Mouse (Mus musculus): ENCODE measurements at regions not wholly inside any gene's neighbourhood (a gene's known extent, or its start where the extent isn't known, plus 50 kb on each side); places are given as distances from the start of the nearest gene placed in this dataset.

DNA sequence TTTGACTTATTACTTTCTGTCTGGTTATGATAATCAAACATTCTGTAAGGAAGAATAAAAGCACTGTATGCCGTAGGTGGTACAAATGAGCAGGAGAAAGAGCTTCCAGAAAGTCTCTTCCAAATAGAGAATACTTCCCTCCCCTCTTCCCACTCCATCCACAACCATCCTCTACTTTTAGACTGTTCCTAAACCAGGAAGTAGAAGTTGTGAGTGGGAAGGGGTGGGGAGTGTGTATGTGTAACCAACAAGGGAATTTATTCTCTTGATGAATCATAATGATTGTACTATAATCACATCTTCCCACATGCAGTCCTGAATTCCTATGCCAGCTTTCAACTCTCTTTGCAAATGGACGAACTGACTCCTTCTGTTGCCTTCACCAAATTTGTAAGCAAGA, 181.2 kb upstream of the Chrm2 start:
- H3K9ac ChIP-seq (ENCODE audit: low read length), result no peak overlapping the region
- H3K27ac ChIP-seq (replicated peaks in 1 of 2; ENCODE audit: control insufficient read depth in 1 of 2, insufficient read depth in 1 of 2, low read depth in 2 of 2, low read length in 2 of 2), result no peak overlapping the region
- WGBS, result 76% methylated on average over 2 of the region's 2 CpGs
- no peak overlapping the region for H3K4me3 ChIP-seq (ENCODE audit: control insufficient read depth in 1 of 2, insufficient read depth in 1 of 2, low read depth in 1 of 2, low read length in 2 of 2)
- no peaks in the 10 kb centered on the region for H3K36me3 ChIP-seq (ENCODE audit: control insufficient read depth, insufficient read depth, low read length)
- no peaks in the 10 kb centered on the region for H3K27me3 ChIP-seq (ENCODE audit: control insufficient read depth, insufficient read depth, low read length)
- H3K9me3 ChIP-seq (ENCODE audit: control insufficient read depth, low read length), result no peaks in the 10 kb centered on the region
- no peaks in the 10 kb centered on the region for H3K4me1 ChIP-seq (ENCODE audit: control insufficient read depth in 2 of 2, insufficient read depth in 2 of 2, low read length in 2 of 2)
- no peak for ATAC-seq (ENCODE audit: insufficient number of reproducible peaks, insufficient read depth, low FRiP score, low read depth)
- no peak overlapping the region for H3K4me2 ChIP-seq (ENCODE audit: low read length)

DNA sequence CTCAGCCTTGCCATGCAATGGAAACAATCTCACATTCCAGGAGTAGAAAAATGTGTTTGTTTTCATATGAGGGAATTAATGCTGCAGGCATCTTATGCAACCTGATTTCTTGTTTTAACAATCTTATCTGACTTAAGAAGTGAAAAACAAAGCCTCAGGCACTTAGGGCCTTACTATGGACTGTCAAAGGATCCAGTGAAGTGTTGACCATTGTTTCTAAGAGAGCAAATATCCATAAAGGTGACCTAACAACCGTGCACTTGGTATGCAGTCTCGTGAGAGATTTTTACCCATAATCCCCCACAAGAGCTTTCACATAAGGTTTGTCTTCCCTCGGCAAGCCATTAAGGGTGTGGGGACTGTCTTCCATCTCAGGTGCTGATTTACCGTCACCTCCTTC, 166.6 kb upstream of the Chrm2 start:
- 74% methylated on average over 4 of the region's 4 CpGs for WGBS
- no peaks in the 10 kb centered on the region for H3K4me1 ChIP-seq (ENCODE audit: control insufficient read depth in 2 of 2, insufficient read depth in 2 of 2, low read length in 2 of 2)
- H3K9ac ChIP-seq (ENCODE audit: low read length), result no peak overlapping the region
- no peaks in the 10 kb centered on the region for H3K36me3 ChIP-seq (ENCODE audit: control insufficient read depth, insufficient read depth, low read length)
- no peak overlapping the region for H3K27ac ChIP-seq (replicated peaks in 1 of 2; ENCODE audit: control insufficient read depth in 1 of 2, insufficient read depth in 1 of 2, low read depth in 2 of 2, low read length in 2 of 2)
- no peak overlapping the region for H3K4me2 ChIP-seq (ENCODE audit: low read length)
- H3K9me3 ChIP-seq (ENCODE audit: control insufficient read depth, low read length), result no peaks in the 10 kb centered on the region
- no peak for ATAC-seq (ENCODE audit: insufficient number of reproducible peaks, insufficient read depth, low FRiP score, low read depth)
- H3K4me3 ChIP-seq (ENCODE audit: control insufficient read depth in 1 of 2, insufficient read depth in 1 of 2, low read depth in 1 of 2, low read length in 2 of 2), result no peak overlapping the region
- H3K27me3 ChIP-seq (ENCODE audit: control insufficient read depth, insufficient read depth, low read length), result no peaks in the 10 kb centered on the region

DNA sequence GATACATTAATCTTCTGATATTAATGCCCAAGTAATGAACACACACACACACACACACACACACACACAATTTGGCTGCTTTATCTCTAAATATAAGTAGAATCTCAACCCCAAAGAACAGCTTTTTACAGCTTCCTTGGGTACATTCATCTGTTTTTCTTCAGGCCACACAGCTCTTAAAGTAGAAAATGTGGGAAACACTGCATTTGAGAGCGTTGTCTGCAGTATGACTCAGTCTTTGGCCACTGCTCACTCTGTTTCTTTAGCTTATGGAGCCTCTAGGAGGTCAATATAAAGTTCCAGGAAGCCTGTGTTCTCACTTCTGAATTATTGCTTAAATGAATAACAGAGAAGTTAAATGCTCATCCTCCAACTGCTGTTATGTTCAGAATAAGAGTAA, 153.4 kb upstream of the Chrm2 start:
- H3K27ac ChIP-seq (replicated peaks in 1 of 2; ENCODE audit: control insufficient read depth in 1 of 2, insufficient read depth in 1 of 2, low read depth in 2 of 2, low read length in 2 of 2), result no peak overlapping the region
- no peak overlapping the region for H3K9ac ChIP-seq (ENCODE audit: low read length)
- no peaks in the 10 kb centered on the region for H3K4me1 ChIP-seq (ENCODE audit: control insufficient read depth in 2 of 2, insufficient read depth in 2 of 2, low read length in 2 of 2)
- H3K4me3 ChIP-seq (ENCODE audit: control insufficient read depth in 1 of 2, insufficient read depth in 1 of 2, low read depth in 1 of 2, low read length in 2 of 2), result no peak overlapping the region
- no peak for ATAC-seq (ENCODE audit: insufficient number of reproducible peaks, insufficient read depth, low FRiP score, low read depth)
- 70% methylated on average over 1 of the region's 1 CpGs for whole genome bisulfite sequencing
- H3K36me3 ChIP-seq (ENCODE audit: control insufficient read depth, insufficient read depth, low read length), result no peaks in the 10 kb centered on the region
- H3K27me3 ChIP-seq (ENCODE audit: control insufficient read depth, insufficient read depth, low read length), result no peaks in the 10 kb centered on the region
- no peak overlapping the region for H3K4me2 ChIP-seq (ENCODE audit: low read length)
- no peaks in the 10 kb centered on the region for H3K9me3 ChIP-seq (ENCODE audit: control insufficient read depth, low read length)

DNA sequence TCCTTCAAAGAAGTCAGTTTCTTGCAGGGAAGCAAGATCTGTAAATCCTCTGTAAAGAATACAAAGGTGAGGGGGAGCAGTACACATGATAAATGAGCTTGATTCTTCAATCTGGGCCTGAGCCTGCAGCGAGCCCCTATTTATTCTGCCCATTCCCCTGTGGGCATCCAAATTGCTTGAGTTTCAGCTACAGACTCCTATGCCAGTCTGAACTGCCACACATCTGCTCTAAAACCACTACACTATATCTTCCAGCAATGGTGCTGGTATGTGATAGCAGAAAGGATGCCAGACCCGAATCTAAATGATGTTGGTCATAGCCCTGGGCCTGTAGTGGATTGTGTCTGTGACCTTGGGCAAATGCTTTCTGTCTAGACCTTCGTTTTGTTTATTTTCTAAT, 140.9 kb upstream of the Chrm2 start:
- H3K36me3 ChIP-seq (ENCODE audit: control insufficient read depth, insufficient read depth, low read length), result no peaks in the 10 kb centered on the region
- no peak overlapping the region for H3K4me3 ChIP-seq (ENCODE audit: control insufficient read depth in 1 of 2, insufficient read depth in 1 of 2, low read depth in 1 of 2, low read length in 2 of 2)
- H3K27me3 ChIP-seq (ENCODE audit: control insufficient read depth, insufficient read depth, low read length), result no peaks in the 10 kb centered on the region
- H3K4me2 ChIP-seq (ENCODE audit: low read length), result no peak overlapping the region
- ATAC-seq (ENCODE audit: insufficient number of reproducible peaks, insufficient read depth, low FRiP score, low read depth), result no peak
- no peak overlapping the region for H3K27ac ChIP-seq (replicated peaks in 1 of 2; ENCODE audit: control insufficient read depth in 1 of 2, insufficient read depth in 1 of 2, low read depth in 2 of 2, low read length in 2 of 2)
- WGBS, result 66% methylated on average over 3 of the region's 3 CpGs
- no peak overlapping the region for H3K9ac ChIP-seq (ENCODE audit: low read length)
- no peaks in the 10 kb centered on the region; a peak in 1 of 4 replicates for H3K4me1 ChIP-seq (ENCODE audit: control insufficient read depth in 2 of 2, insufficient read depth in 2 of 2, low read length in 2 of 2)
- H3K9me3 ChIP-seq (ENCODE audit: control insufficient read depth, low read length), result no peaks in the 10 kb centered on the region

DNA sequence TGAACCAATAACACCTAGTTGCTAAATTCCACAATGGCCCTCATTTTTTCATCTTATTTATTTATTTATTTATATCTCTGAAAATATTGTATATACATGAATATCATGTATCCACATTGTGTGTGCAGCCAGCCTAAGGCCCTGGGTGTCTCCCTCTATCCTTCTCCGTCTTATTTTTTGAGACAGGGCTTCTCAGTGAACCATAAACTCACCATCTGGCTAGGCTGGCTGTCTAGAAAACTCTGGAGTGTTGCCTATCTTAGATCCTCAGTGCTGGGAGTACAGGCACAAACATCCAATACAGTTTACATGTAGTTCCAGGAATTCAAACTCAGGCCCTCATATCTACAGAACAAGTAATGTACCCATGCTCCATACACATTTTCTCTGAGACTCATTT, 139.7 kb upstream of the Chrm2 start:
- H3K27me3 ChIP-seq (ENCODE audit: control insufficient read depth, insufficient read depth, low read length), result no peaks in the 10 kb centered on the region
- H3K4me3 ChIP-seq (ENCODE audit: control insufficient read depth in 1 of 2, insufficient read depth in 1 of 2, low read depth in 1 of 2, low read length in 2 of 2), result no peak overlapping the region
- no peak overlapping the region for H3K27ac ChIP-seq (replicated peaks in 1 of 2; ENCODE audit: control insufficient read depth in 1 of 2, insufficient read depth in 1 of 2, low read depth in 2 of 2, low read length in 2 of 2)
- H3K4me2 ChIP-seq (ENCODE audit: low read length), result no peak overlapping the region
- WGBS, result 85% methylated on average over 1 of the region's 1 CpGs
- H3K36me3 ChIP-seq (ENCODE audit: control insufficient read depth, insufficient read depth, low read length), result no peaks in the 10 kb centered on the region
- H3K9ac ChIP-seq (ENCODE audit: low read length), result no peak overlapping the region
- ATAC-seq (ENCODE audit: insufficient number of reproducible peaks, insufficient read depth, low FRiP score, low read depth), result no peak
- H3K4me1 ChIP-seq (ENCODE audit: control insufficient read depth in 2 of 2, insufficient read depth in 2 of 2, low read length in 2 of 2), result no peaks in the 10 kb centered on the region; a peak in 1 of 4 replicates
- H3K9me3 ChIP-seq (ENCODE audit: control insufficient read depth, low read length), result no peaks in the 10 kb centered on the region

DNA sequence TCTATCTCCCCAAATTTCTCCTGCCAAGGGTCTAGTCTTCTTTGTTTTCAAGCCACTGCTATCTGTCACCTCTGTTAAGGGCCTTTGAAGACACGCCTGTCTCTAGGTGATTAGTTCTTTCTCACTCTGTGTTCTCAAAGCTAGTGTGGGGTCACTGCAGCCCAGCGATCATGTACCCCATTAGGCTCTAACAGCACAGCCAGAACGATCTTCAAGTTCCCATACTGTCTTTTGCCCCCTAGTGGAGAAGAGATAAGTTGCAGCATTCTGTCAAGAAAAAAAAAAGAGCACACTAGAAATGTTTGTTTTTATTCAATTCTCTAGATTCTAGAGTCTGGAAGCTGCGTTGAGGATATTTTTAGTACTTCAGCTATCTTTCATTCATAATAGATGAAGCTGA, 138.8 kb upstream of the Chrm2 start:
- no peaks in the 10 kb centered on the region; a peak in 1 of 4 replicates for H3K4me1 ChIP-seq (ENCODE audit: control insufficient read depth in 2 of 2, insufficient read depth in 2 of 2, low read length in 2 of 2)
- no peaks in the 10 kb centered on the region for H3K9me3 ChIP-seq (ENCODE audit: control insufficient read depth, low read length)
- H3K27me3 ChIP-seq (ENCODE audit: control insufficient read depth, insufficient read depth, low read length), result no peaks in the 10 kb centered on the region
- no peak overlapping the region for H3K9ac ChIP-seq (ENCODE audit: low read length)
- H3K36me3 ChIP-seq (ENCODE audit: control insufficient read depth, insufficient read depth, low read length), result no peaks in the 10 kb centered on the region
- ATAC-seq (ENCODE audit: insufficient number of reproducible peaks, insufficient read depth, low FRiP score, low read depth), result no peak
- H3K4me3 ChIP-seq (ENCODE audit: control insufficient read depth in 1 of 2, insufficient read depth in 1 of 2, low read depth in 1 of 2, low read length in 2 of 2), result no peak overlapping the region
- no peak overlapping the region for H3K27ac ChIP-seq (replicated peaks in 1 of 2; ENCODE audit: control insufficient read depth in 1 of 2, insufficient read depth in 1 of 2, low read depth in 2 of 2, low read length in 2 of 2)
- no peak overlapping the region for H3K4me2 ChIP-seq (ENCODE audit: low read length)
- 17% methylated on average over 4 of the region's 4 CpGs for WGBS

DNA sequence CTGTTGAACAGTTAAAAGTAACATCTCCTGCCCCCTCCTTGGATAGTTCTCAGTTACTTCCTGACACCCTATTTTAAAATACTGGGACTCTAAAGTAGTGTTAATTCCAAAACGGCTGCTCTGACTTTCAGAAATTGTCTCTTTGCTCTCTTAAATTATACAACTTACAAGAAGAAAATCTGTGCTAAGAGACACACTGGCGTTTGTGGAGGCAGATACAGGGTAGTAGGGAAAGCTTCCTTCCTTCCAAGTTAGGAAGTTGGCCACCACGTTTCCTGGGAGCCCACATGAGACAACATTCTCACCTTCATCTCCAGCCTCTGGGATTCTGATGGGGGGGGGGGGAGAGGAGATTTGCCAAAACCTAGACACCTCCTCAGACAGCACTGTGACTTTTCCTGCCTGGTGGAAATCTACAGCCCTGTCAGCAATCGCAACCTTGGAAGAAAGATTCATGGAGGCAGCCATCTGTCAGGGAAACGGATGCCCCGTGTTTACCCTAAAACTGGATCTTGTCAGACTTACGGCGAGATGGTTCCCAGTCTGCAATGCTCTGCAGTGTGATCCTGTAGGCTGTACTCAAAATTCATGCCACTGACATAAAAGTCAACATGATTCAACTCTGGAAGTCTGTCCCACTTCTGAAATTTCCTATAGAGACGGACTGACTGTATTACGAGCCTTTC, 121.0 kb upstream of the Chrm2 start:
- no peaks in the 10 kb centered on the region for H3K36me3 ChIP-seq (ENCODE audit: control insufficient read depth, insufficient read depth, low read length)
- no peak overlapping the region for H3K4me3 ChIP-seq (ENCODE audit: control insufficient read depth in 1 of 2, insufficient read depth in 1 of 2, low read depth in 1 of 2, low read length in 2 of 2)
- 79% methylated on average over 10 of the region's 10 CpGs for WGBS
- no peak overlapping the region for H3K27ac ChIP-seq (replicated peaks in 1 of 2; ENCODE audit: control insufficient read depth in 1 of 2, insufficient read depth in 1 of 2, low read depth in 2 of 2, low read length in 2 of 2)
- no peak overlapping the region for H3K9ac ChIP-seq (ENCODE audit: low read length)
- no peak overlapping the region for H3K4me2 ChIP-seq (ENCODE audit: low read length)
- no peaks in the 10 kb centered on the region for H3K4me1 ChIP-seq (ENCODE audit: control insufficient read depth in 2 of 2, insufficient read depth in 2 of 2, low read length in 2 of 2)
- H3K9me3 ChIP-seq (ENCODE audit: control insufficient read depth, low read length), result no peaks in the 10 kb centered on the region
- H3K27me3 ChIP-seq (ENCODE audit: control insufficient read depth, insufficient read depth, low read length), result no peaks in the 10 kb centered on the region
- no peak for ATAC-seq (ENCODE audit: insufficient number of reproducible peaks, insufficient read depth, low FRiP score, low read depth)

DNA sequence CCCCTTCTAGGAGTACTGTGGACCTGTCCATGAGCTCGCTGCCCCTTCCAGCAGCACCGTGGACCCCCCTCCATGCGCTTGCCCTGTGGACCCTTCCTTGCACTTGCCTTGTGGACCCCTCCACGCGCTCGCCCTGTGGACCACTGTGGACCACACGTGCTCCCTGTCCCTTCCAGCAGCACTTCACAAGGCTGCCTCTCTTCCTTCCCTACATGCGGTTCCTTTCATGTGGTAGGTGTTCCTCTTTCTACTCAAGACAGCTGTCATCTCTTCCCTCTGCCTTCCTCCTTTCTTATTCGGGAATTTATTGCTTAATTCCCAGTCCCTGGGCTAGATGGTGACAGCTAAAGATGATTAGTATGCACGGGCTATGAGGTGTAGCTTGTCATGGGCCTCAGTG, 101.2 kb upstream of the Chrm2 start:
- no peaks in the 10 kb centered on the region for H3K27me3 ChIP-seq (ENCODE audit: control insufficient read depth, insufficient read depth, low read length)
- no peaks in the 10 kb centered on the region for H3K36me3 ChIP-seq (ENCODE audit: control insufficient read depth, insufficient read depth, low read length)
- H3K27ac ChIP-seq (replicated peaks in 1 of 2; ENCODE audit: control insufficient read depth in 1 of 2, insufficient read depth in 1 of 2, low read depth in 2 of 2, low read length in 2 of 2), result no peak overlapping the region
- ATAC-seq (ENCODE audit: insufficient number of reproducible peaks, insufficient read depth, low FRiP score, low read depth), result no peak
- H3K4me1 ChIP-seq (ENCODE audit: control insufficient read depth in 2 of 2, insufficient read depth in 2 of 2, low read length in 2 of 2), result no peaks in the 10 kb centered on the region
- no peak overlapping the region for H3K9ac ChIP-seq (ENCODE audit: low read length)
- H3K4me3 ChIP-seq (ENCODE audit: control insufficient read depth in 1 of 2, insufficient read depth in 1 of 2, low read depth in 1 of 2, low read length in 2 of 2), result no peak overlapping the region
- no peak overlapping the region for H3K4me2 ChIP-seq (ENCODE audit: low read length)
- WGBS, result 72% methylated on average over 10 of the region's 10 CpGs
- H3K9me3 ChIP-seq (ENCODE audit: control insufficient read depth, low read length), result no peaks in the 10 kb centered on the region
